Comparison of ENCODE assay signal across 7 mouse cellular contexts in the genomic region with DNA sequence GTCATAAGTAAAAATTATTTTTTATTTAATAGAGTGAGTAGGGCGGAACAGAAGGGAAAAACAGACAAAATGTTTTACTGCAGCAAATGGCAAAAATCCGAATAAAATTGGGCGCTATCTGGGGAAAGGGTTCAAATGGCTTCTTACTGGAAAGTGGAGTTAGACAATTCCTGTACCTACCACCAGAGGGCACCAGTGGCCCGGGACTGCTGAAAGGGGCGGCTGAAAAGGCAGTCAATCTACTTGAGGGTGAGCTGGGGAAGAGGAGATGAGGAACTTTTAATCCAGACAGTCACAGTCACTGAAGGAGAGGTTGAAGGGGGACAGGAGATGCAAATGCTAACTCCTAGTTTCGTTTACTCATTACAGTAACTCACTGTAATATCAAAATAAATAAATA. TPM values are rescaled to one million over a fixed set of nuclear protein-coding genes. Genes with fewer than 3 reads are reported as not detected.
A peak's percentile ranks its signal among the peaks of the same experiment; 100 is the strongest.
DNase-seq lines count a peak whose midpoint lies in the region; TF ChIP-seq lines count a peak whose summit lies in the region.

No protein-coding gene starts in this region.

- no peak overlapping the region for H3K27ac ChIP-seq in bone marrow macrophage, adult 2 months (ENCODE audit: insufficient read depth, low read depth, low read length)

- peak; percentile 85 for DNase-seq in 416B (ENCODE audit: low read depth)
- peak; percentile 87 for DNase-seq in CD4-positive, CD25-positive, alpha-beta regulatory T cell, adult 2 months (ENCODE audit: low read depth, low spot score)
- peak; percentile 66 for DNase-seq in forelimb bud, embryonic 11.5 days (ENCODE audit: low read depth, low spot score)
- peak; percentile 65 to 85 for DNase-seq in kidney, postnatal 36 days
- peak; percentile 82 for DNase-seq in lung, postnatal 36 days
- peak; percentile 48 for DNase-seq in spleen, adult 12 weeks (ENCODE audit: low spot score)

- no peak overlapping the region for H3K4me3 ChIP-seq in bone marrow macrophage, adult 2 months (ENCODE audit: insufficient read depth, low read length)

- peak; percentile 85 for TF ChIP-seq CTCF in bone marrow macrophage, adult 2 months (IDR thresholded peaks at IDR 0.05; ENCODE audit: low read depth, low read length)

- no peak for TF ChIP-seq POLR2A in bone marrow macrophage, adult 2 months (IDR thresholded peaks at IDR 0.05; ENCODE audit: borderline replicate concordance, low read depth, low read length)

- 0 out of 2 replicates have a peak, but pooled peaks cover 2% of the 10 kb centered on the region for H3K4me1 ChIP-seq in bone marrow macrophage, adult 2 months (ENCODE audit: control insufficient read depth, insufficient read depth, low read length)

RNA-seq across cellular contexts. Expression of gene Ppa2, which starts 4.6 kb away (rescaled TPM):
- polyA plus RNA-seq in bone marrow macrophage, adult 2 months (2012; ENCODE audit: insufficient read depth, insufficient read length, missing spikeins), result 28.4 and 34.0 TPM in 2 replicates
